Mouse (Mus musculus) stomach, embryonic 16.5 days (tissue): ENCODE results near the gene Bcorl1. TPM values are rescaled to one million over a fixed set of nuclear protein-coding genes. Genes with fewer than 3 reads are reported as not detected.

Experiments
- ATAC-seq: fragments of 200-750 bp; cut with Nextera tagmentation; 2 replicates; pipeline ENCODE4 v1.8.0; 2017; ENCODE audit warnings: moderate number of reproducible peaks, moderate TSS enrichment; ENCODE audit not compliant: insufficient read depth, low FRiP score
- H3K27ac ChIP-seq: fragments of 300-500 bp; sonication (generic); 2 replicates; pipeline ENCODE4 v1.5.1; 2014; ENCODE audit warnings: low read length
- H3K27me3 ChIP-seq: fragments of 300-500 bp; sonication (generic); 2 replicates; pipeline ENCODE4 v1.6.1; 2014; ENCODE audit warnings: low read length, control low read depth, mixed read lengths; ENCODE audit not compliant: control insufficient read depth, insufficient read depth
- H3K36me3 ChIP-seq: fragments of 300-500 bp; sonication (generic); 2 replicates; pipeline ENCODE4 v1.6.1; 2014; ENCODE audit warnings: low read length; ENCODE audit not compliant: control insufficient read depth, insufficient read depth
- H3K4me1 ChIP-seq: fragments of 300-500 bp; sonication (generic); 2 replicates; pipeline ENCODE4 v1.6.1; 2014; ENCODE audit warnings: low read length, control low read depth, mixed read lengths; ENCODE audit not compliant: control insufficient read depth, insufficient read depth
- H3K4me2 ChIP-seq: fragments of 300-500 bp; sonication (generic); 2 replicates; pipeline ENCODE4 v1.6.1; 2014; ENCODE audit warnings: low read depth, low read length, mixed read lengths
- H3K4me3 ChIP-seq: fragments of 300-500 bp; sonication (generic); replicated peaks from 2 replicates; pipeline ENCODE4 v1.5.1; 2014; ENCODE audit warnings: mild to moderate bottlenecking, low read length
- H3K9ac ChIP-seq: fragments of 300-500 bp; sonication (generic); 2 replicates; pipeline ENCODE4 v1.6.1; 2014; ENCODE audit warnings: low read length
- H3K9me3 ChIP-seq: fragments of 300-500 bp; sonication (generic); replicated peaks from 2 replicates; pipeline ENCODE4 v1.6.1; 2016; ENCODE audit warnings: low read length, control low read depth; ENCODE audit not compliant: control insufficient read depth
- WGBS: fragments of 180-500 bp; shearing (Covaris S2); extraction: QIAGEN DNeasy Blood & Tissue Kit; methylation state at CpG from one replicate; pipeline ENCODE4 v1.1.7; 2014; 5-methylcytosine and 5-hydroxymethylcytosine counted together
- polyA plus RNA-seq: library from polyadenylated mRNA; unstranded; fragments of >200 nt; fragmentation: Nextera tagmentation; extraction: Ambion mirVana; gene quantifications from 2 replicates; pipeline ENCODE4 v1.2.1, GENCODE M21; 2015

Gene Bcorl1
- polyA plus RNA-seq, 1 experiment from 2014 or later: 5.2 TPM

GRCm38 (mm10) chrX:48340441-48341049 lies 613 bp upstream of the Bcorl1 start:
- no peaks in the 10 kb centered on the region for H3K36me3 ChIP-seq
- H3K27me3 ChIP-seq: no peaks in the 10 kb centered on the region
- peak overlapping the region; percentile 60 for H3K4me2 ChIP-seq
- peak overlapping the region; percentile 77 for H3K9ac ChIP-seq
- WGBS: 14% methylated on average over 35 of the region's 35 CpGs
- no peaks in the 10 kb centered on the region for H3K4me1 ChIP-seq
- ATAC-seq: no peak
- no peaks in the 10 kb centered on the region for H3K9me3 ChIP-seq
- H3K4me3 ChIP-seq: peak overlapping the region; percentile 61
- peak overlapping the region; percentile 79; the same call in 1 of the 2 replicates for H3K27ac ChIP-seq

GRCm38 (mm10) chrX:48341621-48342161 lies 533 bp downstream of the Bcorl1 start:
- Histone ChIP-seq H3K4me2 (peak overlapping the region; percentile 60), H3K4me1 (0 out of 2 replicates have a peak, but pooled peaks cover 3% of the 10 kb centered on the region), H3K27ac (peak overlapping the region; percentile 79), H3K9me3 (no peaks in the 10 kb centered on the region), H3K27me3 (no peaks in the 10 kb centered on the region), H3K36me3 (no peaks in the 10 kb centered on the region), H3K4me3 (peak overlapping the region; percentile 61), H3K9ac (peak overlapping the region; percentile 77)
- WGBS: 11% methylated on average over 24 of the region's 73 CpGs
- peak; percentile 76 for ATAC-seq

GRCm38 (mm10) chrX:48342731-48343130 lies 1.6 kb downstream of the Bcorl1 start:
- Histone ChIP-seq H3K27ac (peak overlapping the region; percentile 60), H3K27me3 (no peaks in the 10 kb centered on the region), H3K9ac (peak overlapping the region; percentile 77), H3K4me2 (peak overlapping the region; percentile 60), H3K4me3 (peak overlapping the region; percentile 61), H3K4me1 (0 out of 2 replicates have a peak, but pooled peaks cover 3% of the 10 kb centered on the region), H3K36me3 (no peaks in the 10 kb centered on the region), H3K9me3 (no peaks in the 10 kb centered on the region)
- 10% methylated on average over 16 of the region's 16 CpGs for WGBS
- no peak for ATAC-seq

DNA sequence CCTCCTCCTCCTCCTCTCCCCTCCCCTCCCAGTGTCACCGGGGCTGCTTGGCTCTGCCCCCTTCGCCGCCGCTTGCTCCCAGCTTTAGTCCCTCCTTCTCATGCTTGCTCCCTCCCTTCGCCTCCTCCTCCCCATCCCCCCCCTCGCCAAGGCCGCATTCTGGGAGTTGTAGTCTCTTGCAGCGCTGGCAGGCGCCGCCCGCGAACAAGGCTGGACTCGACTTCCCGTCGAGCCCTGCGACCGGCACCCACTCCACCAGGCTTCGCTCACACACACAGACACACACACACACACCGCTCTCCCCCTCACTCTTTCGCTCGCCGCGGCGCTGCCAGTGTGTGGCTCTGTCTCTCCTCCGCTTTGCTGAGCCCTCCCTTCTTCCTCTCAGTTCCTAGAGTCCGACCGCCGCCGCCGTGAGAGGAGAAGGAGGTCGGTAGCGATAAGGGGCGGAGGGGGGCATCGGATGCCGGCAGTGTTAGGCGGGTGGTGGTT lies 2.3 kb downstream of the Bcorl1 start:
- H3K27ac ChIP-seq: peak overlapping the region; percentile 64

DNA sequence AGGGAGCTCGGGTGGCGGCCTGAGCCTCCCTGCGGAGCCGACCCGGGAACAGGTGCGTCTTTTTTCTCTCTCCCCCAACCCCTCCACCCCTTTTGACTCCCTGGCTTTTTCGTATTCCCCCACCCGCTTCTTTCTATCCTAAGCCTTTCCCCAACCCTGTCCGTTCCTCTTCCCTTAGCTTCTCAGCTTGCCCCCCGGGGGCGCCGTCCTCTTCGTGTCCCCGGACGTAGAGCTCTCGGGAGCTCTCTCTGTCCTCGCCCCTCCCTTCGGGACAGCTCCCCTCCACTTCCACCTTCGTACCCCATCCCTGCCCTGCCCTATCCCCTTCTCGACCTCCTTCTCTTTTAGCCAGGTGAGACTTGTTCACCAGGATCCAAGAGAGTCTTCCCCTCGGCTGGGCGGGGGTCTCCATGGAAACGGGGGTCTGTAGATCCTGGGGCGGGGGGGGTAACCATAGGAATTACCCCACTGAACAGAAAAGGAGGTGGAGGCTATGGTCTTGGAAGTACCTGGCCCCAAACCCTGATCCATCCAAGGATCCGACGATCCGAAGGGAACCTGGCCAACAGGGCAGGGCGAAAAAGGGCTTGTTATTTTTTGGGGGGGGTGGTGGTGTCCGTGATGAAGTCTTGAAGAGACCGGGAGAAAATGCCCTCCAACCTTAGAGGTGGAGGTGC lies 2.9 kb downstream of the Bcorl1 start:
- peak overlapping the region; percentile 61 for H3K4me3 ChIP-seq
- no peak for ATAC-seq
- H3K27ac ChIP-seq: peak overlapping the region; percentile 64
- H3K27me3 ChIP-seq: no peaks in the 10 kb centered on the region
- H3K36me3 ChIP-seq: no peaks in the 10 kb centered on the region
- peak overlapping the region; percentile 69 for H3K4me2 ChIP-seq
- 0 out of 2 replicates have a peak, but pooled peaks cover 3% of the 10 kb centered on the region for H3K4me1 ChIP-seq
- H3K9me3 ChIP-seq: no peaks in the 10 kb centered on the region
- peak overlapping the region; percentile 72 for H3K9ac ChIP-seq
- 11% methylated on average over 26 of the region's 30 CpGs for WGBS

More for the DNA sequence above, 2.3 kb downstream of the Bcorl1 start:
- H3K4me1 ChIP-seq: 0 out of 2 replicates have a peak, but pooled peaks cover 3% of the 10 kb centered on the region
- no peaks in the 10 kb centered on the region for H3K9me3 ChIP-seq
- peak overlapping the region; percentile 61 for H3K4me3 ChIP-seq
- no peaks in the 10 kb centered on the region for H3K27me3 ChIP-seq
- WGBS: 6% methylated on average over 24 of the region's 36 CpGs
- H3K4me2 ChIP-seq: peak overlapping the region; percentile 69
- no peaks in the 10 kb centered on the region for H3K36me3 ChIP-seq
- ATAC-seq: peak; percentile 89
- peak overlapping the region; percentile 72 for H3K9ac ChIP-seq

DNA sequence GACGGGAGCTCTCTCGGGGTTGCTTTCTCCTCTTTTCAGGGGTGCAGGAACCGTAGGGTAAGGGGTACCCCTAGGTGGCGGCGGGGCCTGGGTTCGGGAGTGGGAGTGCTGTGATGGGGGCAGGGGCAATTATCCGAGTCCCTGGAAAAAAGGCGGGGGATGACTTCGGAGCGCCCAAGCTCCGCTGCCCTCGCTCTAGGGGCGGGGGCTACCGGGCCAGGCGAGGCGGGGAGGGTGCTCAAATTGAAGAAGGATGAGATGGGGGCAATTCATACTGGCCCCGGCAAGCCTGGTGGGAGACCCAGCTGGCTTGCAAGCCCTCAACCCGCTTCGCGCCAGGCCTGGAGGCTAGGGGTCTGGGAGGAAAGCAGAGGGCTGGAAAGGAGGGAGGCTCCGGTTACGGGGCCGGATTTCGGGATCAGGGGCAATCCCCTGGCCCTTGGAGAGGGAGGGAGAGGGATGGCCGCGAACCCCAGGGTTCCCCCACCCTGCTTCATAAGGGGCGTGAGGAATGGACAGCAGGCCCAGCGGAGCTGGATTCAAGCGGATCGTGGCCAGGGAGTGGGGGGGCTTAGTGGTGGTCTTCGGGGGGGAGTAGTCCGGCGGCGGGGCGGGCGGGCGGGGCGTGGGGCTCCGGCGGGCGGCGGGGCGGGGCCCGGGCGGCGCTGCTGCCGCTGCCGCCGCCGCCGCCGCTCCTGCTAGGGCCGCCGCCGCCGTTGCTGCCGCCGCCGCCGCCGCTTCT lies 3.7 kb downstream of the Bcorl1 start:
- 16% methylated on average over 25 of the region's 61 CpGs for WGBS
- H3K36me3 ChIP-seq: no peaks in the 10 kb centered on the region
- H3K9me3 ChIP-seq: no peaks in the 10 kb centered on the region
- H3K27me3 ChIP-seq: no peaks in the 10 kb centered on the region
- H3K9ac ChIP-seq: peak overlapping the region; percentile 72
- H3K4me1 ChIP-seq: 0 out of 2 replicates have a peak, but pooled peaks cover 3% of the 10 kb centered on the region
- peak overlapping the region; percentile 69 for H3K4me2 ChIP-seq
- ATAC-seq: no peak
- peak overlapping the region; percentile 61 for H3K4me3 ChIP-seq
- no peak overlapping the region for H3K27ac ChIP-seq

- H3K36me3 ChIP-seq: no peaks in the 10 kb centered on the region
- H3K27ac ChIP-seq: no peak overlapping the region
- peak overlapping the region; percentile 61 for H3K4me3 ChIP-seq
- H3K27me3 ChIP-seq: no peaks in the 10 kb centered on the region
- H3K4me2 ChIP-seq: peak overlapping the region; percentile 69
- peak overlapping the region; percentile 72 for H3K9ac ChIP-seq
- H3K9me3 ChIP-seq: no peaks in the 10 kb centered on the region; the same call in 1 of the 2 replicates
- WGBS: 13% methylated on average over 23 of the region's 45 CpGs
- H3K4me1 ChIP-seq: 0 out of 2 replicates have a peak, but pooled peaks cover 3% of the 10 kb centered on the region
- no peak for ATAC-seq
These were observed 4.3 kb downstream of the Bcorl1 start for GRCm38 (mm10) chrX:48345385-48345932.

DNA sequence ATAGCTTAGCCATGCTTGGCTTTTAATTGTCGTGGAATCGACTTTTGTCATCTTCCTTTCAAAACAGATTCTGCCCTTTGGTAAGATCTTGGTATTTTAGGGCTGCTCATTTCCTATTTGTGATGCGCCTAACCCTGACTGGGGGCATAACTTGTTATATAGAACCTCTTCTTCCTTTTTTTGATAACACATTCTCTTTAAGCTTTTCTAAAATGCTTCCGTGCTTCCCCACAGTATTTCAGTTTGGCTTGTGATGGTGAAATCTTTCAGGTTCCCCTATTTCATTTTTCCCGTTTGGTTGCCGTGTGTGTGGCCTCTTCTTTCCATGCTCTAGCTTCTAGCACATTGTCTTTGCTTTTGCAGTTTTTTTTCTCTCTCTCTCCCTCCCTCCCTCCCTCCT lies 14.2 kb downstream of the Bcorl1 start:
- WGBS: 82% methylated on average over 6 of the region's 6 CpGs
- H3K36me3 ChIP-seq: no peaks in the 10 kb centered on the region
- no peak overlapping the region for H3K4me2 ChIP-seq
- H3K9me3 ChIP-seq: no peaks in the 10 kb centered on the region; the same call in 1 of the 2 replicates
- H3K4me3 ChIP-seq: no peak overlapping the region
- H3K27ac ChIP-seq: no peak overlapping the region
- no peak overlapping the region for H3K9ac ChIP-seq
- no peaks in the 10 kb centered on the region for H3K27me3 ChIP-seq
- H3K4me1 ChIP-seq: no peaks in the 10 kb centered on the region
- ATAC-seq: no peak
